In genomic region chr9:21124837-21125236, GRCm38 (mm10) we compare ENCODE assay signal across 20 mouse cellular contexts.
"Had no signal": no experiment of that assay in that cellular context is flagged by ENCODE, and none has a peak within 500 bp of the region (broad histone marks: within the 10 kb centered on the region; RNA-seq: fewer than 3 reads in every experiment).

No protein-coding gene starts in this region.

- H3K27me3 ChIP-seq: kidney, embryonic 15.5 days; limb, embryonic 12.5 days; limb, embryonic 15.5 days; liver, embryonic 12.5 days; liver, embryonic 15.5 days; neural tube, embryonic 12.5 days; neural tube, embryonic 15.5 days had no signal

- H3K27ac ChIP-seq: kidney, embryonic 15.5 days; limb, embryonic 12.5 days; limb, embryonic 15.5 days; liver, embryonic 12.5 days; neural tube, embryonic 12.5 days; neural tube, embryonic 15.5 days had no signal

- ATAC-seq: liver, embryonic 12.5 days had no signal

- H3K4me3 ChIP-seq: kidney, embryonic 15.5 days; limb, embryonic 12.5 days; limb, embryonic 15.5 days; liver, embryonic 12.5 days; liver, embryonic 15.5 days; neural tube, embryonic 12.5 days; neural tube, embryonic 15.5 days had no signal

- H3K9ac ChIP-seq: kidney, embryonic 15.5 days; limb, embryonic 12.5 days; limb, embryonic 15.5 days; liver, embryonic 12.5 days; liver, embryonic 15.5 days; neural tube, embryonic 12.5 days; neural tube, embryonic 15.5 days had no signal

- H3K4me1 ChIP-seq: kidney, embryonic 15.5 days; limb, embryonic 12.5 days; neural tube, embryonic 12.5 days; neural tube, embryonic 15.5 days had no signal

- DNase-seq: kidney, adult 11 months; kidney, adult 8-10 months; kidney, postnatal 10 days; kidney, postnatal 36 days; layer of hippocampus, postnatal 36 days; left cerebral cortex, postnatal 4 days; lung, adult 2 months; midbrain, embryonic 14.5 days; retina, postnatal 1 day; thymus, adult 2 months; thymus, postnatal 14 days; thymus, postnatal 4 days had no signal

- H3K4me2 ChIP-seq: kidney, embryonic 15.5 days; limb, embryonic 12.5 days; limb, embryonic 15.5 days; liver, embryonic 12.5 days; liver, embryonic 15.5 days; midbrain, embryonic 11.5 days; neural tube, embryonic 12.5 days; neural tube, embryonic 15.5 days had no signal

- H3K9me3 ChIP-seq: kidney, embryonic 15.5 days; limb, embryonic 12.5 days; limb, embryonic 15.5 days; liver, embryonic 12.5 days; liver, embryonic 15.5 days; neural tube, embryonic 12.5 days; neural tube, embryonic 15.5 days had no signal
